Mouse (Mus musculus): Measurements from ENCODE around the gene Gabrg2. TPM values are rescaled to one million over a fixed set of nuclear protein-coding genes. Genes with fewer than 3 reads are reported as not detected.

Gene Gabrg2
- polyA plus RNA-seq, 2 experiments = not detected

GRCm38 (mm10) chr11:41962706-41963105 lies 38.0 kb downstream of the Gabrg2 start:
- no peaks in the 10 kb centered on the region for H3K9me3 ChIP-seq (ENCODE audit: control insufficient read depth, low read length)
- WGBS (ENCODE audit: insufficient replicate concordance) = 69% methylated on average over 8 of the region's 8 CpGs
- H3K27ac ChIP-seq = no peak overlapping the region
- H3K4me2 ChIP-seq (ENCODE audit: low read depth) = no peak overlapping the region
- no peak for TF ChIP-seq CTCF (IDR thresholded peaks at IDR 0.05; ENCODE audit: low read depth)
- TF ChIP-seq EP300 (IDR thresholded peaks at IDR 0.05; ENCODE audit: low read depth) = no peak
- H3K4me3 ChIP-seq (ENCODE audit: insufficient read depth in 1 of 2, low read depth in 2 of 2, low read length in 2 of 2) = no peak overlapping the region
- H3K9ac ChIP-seq (replicated peaks) = no peak overlapping the region
- H3K27me3 ChIP-seq (ENCODE audit: control insufficient read depth, insufficient read depth, low read length) = no peaks in the 10 kb centered on the region
- H3K36me3 ChIP-seq (replicated peaks; ENCODE audit: control insufficient read depth, insufficient read depth, low read depth) = no peaks in the 10 kb centered on the region
- ATAC-seq (ENCODE audit: insufficient read depth) = no peak
- H3K4me1 ChIP-seq (replicated peaks; ENCODE audit: control insufficient read depth in 2 of 2, insufficient read depth in 2 of 2, low read length in 1 of 2) = no peaks in the 10 kb centered on the region
- no peak for DNase-seq (ENCODE audit: low read depth in 3 of 3, low spot score in 3 of 3)

GRCm38 (mm10) chr11:41953550-41953949 lies 47.1 kb downstream of the Gabrg2 start:
- TF ChIP-seq CTCF (IDR thresholded peaks at IDR 0.05; ENCODE audit: low read depth) (no peak), EP300 (IDR thresholded peaks at IDR 0.05; ENCODE audit: low read depth) (no peak)
- Histone ChIP-seq H3K36me3 (replicated peaks; ENCODE audit: control insufficient read depth, insufficient read depth, low read depth) (no peaks in the 10 kb centered on the region), H3K9ac (replicated peaks) (no peak overlapping the region), H3K4me1 (replicated peaks; ENCODE audit: control insufficient read depth in 2 of 2, insufficient read depth in 2 of 2, low read length in 1 of 2) (no peaks in the 10 kb centered on the region), H3K4me2 (ENCODE audit: low read depth) (no peak overlapping the region), H3K27me3 (ENCODE audit: control insufficient read depth, insufficient read depth, low read length) (no peaks in the 10 kb centered on the region), H3K4me3 (ENCODE audit: insufficient read depth in 1 of 2, low read depth in 2 of 2, low read length in 2 of 2) (no peak overlapping the region), H3K9me3 (ENCODE audit: control insufficient read depth, low read length) (no peaks in the 10 kb centered on the region), H3K27ac (no peak overlapping the region)
- DNase-seq (ENCODE audit: low read depth in 3 of 3, low spot score in 3 of 3) (no peak), ATAC-seq (ENCODE audit: insufficient read depth) (no peak)
- WGBS (ENCODE audit: insufficient replicate concordance) = 59% methylated on average over 2 of the region's 2 CpGs

- WGBS (ENCODE audit: insufficient replicate concordance) = 29% methylated on average over 3 of the region's 3 CpGs
- DNase-seq (ENCODE audit: low read depth in 3 of 3, low spot score in 3 of 3) = no peak
- ATAC-seq (ENCODE audit: insufficient read depth) = no peak
- TF ChIP-seq EP300 (IDR thresholded peaks at IDR 0.05; ENCODE audit: low read depth) (no peak), CTCF (IDR thresholded peaks at IDR 0.05; ENCODE audit: low read depth) (no peak)
- Histone ChIP-seq H3K27ac (no peak overlapping the region), H3K27me3 (ENCODE audit: control insufficient read depth, insufficient read depth, low read length) (no peaks in the 10 kb centered on the region), H3K9me3 (ENCODE audit: control insufficient read depth, low read length) (no peaks in the 10 kb centered on the region), H3K4me2 (ENCODE audit: low read depth) (no peak overlapping the region), H3K9ac (replicated peaks) (no peak overlapping the region), H3K4me1 (replicated peaks; ENCODE audit: control insufficient read depth in 2 of 2, insufficient read depth in 2 of 2, low read length in 1 of 2) (no peaks in the 10 kb centered on the region), H3K36me3 (replicated peaks; ENCODE audit: control insufficient read depth, insufficient read depth, low read depth) (no peaks in the 10 kb centered on the region), H3K4me3 (ENCODE audit: insufficient read depth in 1 of 2, low read depth in 2 of 2, low read length in 2 of 2) (no peak overlapping the region)
Measured at GRCm38 (mm10) chr11:41951898-41952297, 48.8 kb downstream of the Gabrg2 start.

DNA sequence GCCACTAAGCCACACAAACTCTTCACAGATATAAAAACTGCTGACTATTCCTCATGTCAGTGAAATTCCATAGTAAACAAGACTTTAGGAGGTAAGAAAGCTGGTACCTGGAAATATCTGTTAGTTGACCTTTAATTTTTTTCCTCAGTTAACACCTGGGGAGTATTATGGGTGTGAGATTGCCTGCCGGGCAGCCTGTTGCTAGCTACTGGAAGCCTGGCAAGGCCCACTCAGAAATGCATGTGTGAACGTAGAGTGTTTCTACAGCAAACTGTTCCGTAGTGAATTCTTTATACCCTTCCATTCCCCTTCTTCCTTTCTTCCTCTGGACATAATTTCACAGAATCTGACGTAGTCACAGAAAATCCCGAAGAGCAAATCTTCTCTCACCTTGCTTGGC lies 55.2 kb downstream of the Gabrg2 start:
- DNase-seq (ENCODE audit: low read depth in 3 of 3, low spot score in 3 of 3) (no peak), ATAC-seq (ENCODE audit: insufficient read depth) (no peak)
- no peak overlapping the region for H3K4me3 ChIP-seq (ENCODE audit: insufficient read depth in 1 of 2, low read depth in 2 of 2, low read length in 2 of 2)
- 71% methylated on average over 5 of the region's 5 CpGs for WGBS (ENCODE audit: insufficient replicate concordance)
- H3K9ac ChIP-seq (replicated peaks) = no peak overlapping the region
- H3K9me3 ChIP-seq (ENCODE audit: control insufficient read depth, low read length) = no peaks in the 10 kb centered on the region
- H3K27me3 ChIP-seq (ENCODE audit: control insufficient read depth, insufficient read depth, low read length) = no peaks in the 10 kb centered on the region
- no peaks in the 10 kb centered on the region for H3K4me1 ChIP-seq (replicated peaks; ENCODE audit: control insufficient read depth in 2 of 2, insufficient read depth in 2 of 2, low read length in 1 of 2)
- no peaks in the 10 kb centered on the region for H3K36me3 ChIP-seq (replicated peaks; ENCODE audit: control insufficient read depth, insufficient read depth, low read depth)
- TF ChIP-seq EP300 (IDR thresholded peaks at IDR 0.05; ENCODE audit: low read depth) (no peak), CTCF (IDR thresholded peaks at IDR 0.05; ENCODE audit: low read depth) (no peak)
- H3K27ac ChIP-seq = no peak overlapping the region
- no peak overlapping the region for H3K4me2 ChIP-seq (ENCODE audit: low read depth)

GRCm38 (mm10) chr11:41937979-41938378 lies 62.7 kb downstream of the Gabrg2 start:
- Histone ChIP-seq H3K36me3 (replicated peaks; ENCODE audit: control insufficient read depth, insufficient read depth, low read depth) (no peaks in the 10 kb centered on the region), H3K27ac (no peak overlapping the region), H3K27me3 (ENCODE audit: control insufficient read depth, insufficient read depth, low read length) (no peaks in the 10 kb centered on the region), H3K9ac (replicated peaks) (no peak overlapping the region), H3K4me3 (ENCODE audit: insufficient read depth in 1 of 2, low read depth in 2 of 2, low read length in 2 of 2) (no peak overlapping the region), H3K4me2 (ENCODE audit: low read depth) (no peak overlapping the region), H3K4me1 (replicated peaks; ENCODE audit: control insufficient read depth in 2 of 2, insufficient read depth in 2 of 2, low read length in 1 of 2) (no peaks in the 10 kb centered on the region), H3K9me3 (ENCODE audit: control insufficient read depth, low read length) (no peaks in the 10 kb centered on the region)
- 45% methylated on average over 2 of the region's 2 CpGs for WGBS (ENCODE audit: insufficient replicate concordance)
- TF ChIP-seq CTCF (IDR thresholded peaks at IDR 0.05; ENCODE audit: low read depth) = no peak
- TF ChIP-seq EP300 (IDR thresholded peaks at IDR 0.05; ENCODE audit: low read depth) = no peak
- ATAC-seq (ENCODE audit: insufficient read depth) (no peak), DNase-seq (ENCODE audit: low read depth in 3 of 3, low spot score in 3 of 3) (no peak)

Data from liver, embryonic 14.5 days (tissue).